ENCODE assay signal across 8 mouse cellular contexts in genomic region chr2:153436641-153437305, GRCm38 (mm10). TPM values are rescaled to one million over a fixed set of nuclear protein-coding genes. Genes with fewer than 3 reads are reported as not detected.
A peak's percentile ranks its signal among the peaks of the same experiment; 100 is the strongest.
DNase-seq lines count a peak whose midpoint lies in the region; ATAC-seq and TF ChIP-seq lines count a peak whose summit lies in the region.

No protein-coding gene starts in this region.

- H3K4me1 ChIP-seq in spleen, adult 2 months (ENCODE audit: control insufficient read depth, insufficient read depth, insufficient read length), result no peaks in the 10 kb centered on the region
- H3K4me1 ChIP-seq in kidney, adult 2 months (ENCODE audit: control insufficient read depth, insufficient read depth, low read length), result peaks cover 44% of the 10 kb centered on the region
- H3K4me1 ChIP-seq in lung, adult 2 months (ENCODE audit: control insufficient read depth, insufficient read depth, low read length), result peaks cover 45% of the 10 kb centered on the region

- no peaks in the 10 kb centered on the region for H3K27me3 ChIP-seq in spleen, adult 2 months (ENCODE audit: control insufficient read depth, insufficient read depth, low read length)
- no peaks in the 10 kb centered on the region for H3K27me3 ChIP-seq in kidney, adult 2 months (replicated peaks; ENCODE audit: control insufficient read depth, insufficient read depth, low read length)

- TF ChIP-seq POLR2A in spleen, adult 2 months (IDR thresholded peaks at IDR 0.05; ENCODE audit: low read depth, low read length), result no peak
- TF ChIP-seq POLR2A in kidney, adult 2 months (IDR thresholded peaks at IDR 0.05; ENCODE audit: low read depth, low read length), result no peak
- TF ChIP-seq POLR2A in lung, adult 2 months (IDR thresholded peaks at IDR 0.05; ENCODE audit: borderline replicate concordance, extremely low read depth, low read depth, low read length), result no peak

- H3K4me3 ChIP-seq in spleen, adult 2 months (ENCODE audit: extremely low read depth, insufficient read depth, insufficient read length), result no peak overlapping the region
- no peak overlapping the region for H3K4me3 ChIP-seq in kidney, adult 2 months (ENCODE audit: insufficient read depth, low read depth, low read length)
- H3K4me3 ChIP-seq in lung, adult 2 months (replicated peaks; ENCODE audit: extremely low read depth, low read depth, low read length), result no peak overlapping the region

- ATAC-seq in megakaryocyte, adult 5-6 weeks (ENCODE audit: poor library complexity, severe bottlenecking), result no peak

- DNase-seq in spleen, adult 2 months (ENCODE audit: low read depth in 1 of 2, low spot score in 2 of 2), result no peak
- no peak for DNase-seq in spleen, adult 12 weeks (ENCODE audit: low spot score)
- peak; percentile 60 for DNase-seq in heart, adult 8-10 months (ENCODE audit: low spot score)
- peak; percentile 93 for DNase-seq in kidney, adult 2 months
- DNase-seq in lung, adult 2 months, result peak; percentile 56
- peak; percentile 75 for DNase-seq in testis, postnatal 14 days (ENCODE audit: low spot score)
- DNase-seq in cerebellum, adult 8-10 months, result no peak

- H3K36me3 ChIP-seq in spleen, adult 2 months (ENCODE audit: control insufficient read depth, insufficient read depth, low read length), result no peaks in the 10 kb centered on the region
- H3K36me3 ChIP-seq in kidney, adult 2 months (ENCODE audit: control insufficient read depth, insufficient read depth, low read length), result no peaks in the 10 kb centered on the region

- peak overlapping the region; percentile 55; the same call in 1 of the 2 replicates for H3K27ac ChIP-seq in spleen, adult 2 months (ENCODE audit: insufficient read depth, low read length)
- peak overlapping the region; percentile 72 for H3K27ac ChIP-seq in kidney, adult 2 months (ENCODE audit: insufficient read depth, low read depth, low read length)

- no peak for TF ChIP-seq CTCF in spleen, adult 2 months (IDR thresholded peaks at IDR 0.05; ENCODE audit: extremely low read depth, insufficient read depth, insufficient read length, insufficient replicate concordance)
- TF ChIP-seq CTCF in kidney, adult 2 months (conservative IDR thresholded peaks at IDR 0.05; ENCODE audit: insufficient read depth, insufficient read length, low read depth, low read length), result no peak
- TF ChIP-seq CTCF in lung, adult 2 months (IDR thresholded peaks at IDR 0.05; ENCODE audit: insufficient read depth, low read length), result no peak

- 80% methylated on average over 6 of the region's 6 CpGs for WGBS in spleen, adult 2 months
- 6% methylated on average over 6 of the region's 6 CpGs for WGBS in kidney, adult 2 months
- 16% methylated on average over 6 of the region's 6 CpGs for WGBS in lung, adult 2 months

RNA-seq across cellular contexts. Expression of gene 4930404H24Rik, which starts 55.8 kb away (rescaled TPM):
- not detected in 2 replicates for polyA plus RNA-seq in spleen, adult 2 months (2012; rRNA removed)
- not detected for total RNA-seq in heart, adult 8-10 months (2022)
- not detected in 2 replicates for polyA plus RNA-seq in kidney, adult 2 months (2012; rRNA removed)
- not detected in 2 replicates for polyA plus RNA-seq in lung, adult 2 months (2012; rRNA removed)
- total RNA-seq in megakaryocyte, adult 5-6 weeks (2015), result not detected in 2 replicates
- not detected in 2 replicates for total RNA-seq in megakaryocyte, adult 5-6 weeks (2017)

Comparison
In these comparisons a context has a peak if more than half of its experiments do, and no peak if none do; other contexts are left out.
1. DNase-seq: peak in heart, adult 8-10 months (single experiment), kidney, adult 2 months (single experiment), lung, adult 2 months (single experiment) and testis, postnatal 14 days (single experiment); none in spleen, adult 2 months (0 of 2), spleen, adult 12 weeks (single experiment) and cerebellum, adult 8-10 months (single experiment).